Mouse (Mus musculus) liver, adult 2 months (tissue): ENCODE measurements at regions not wholly inside any gene's neighbourhood (a gene's known extent, or its start where the extent isn't known, plus 50 kb on each side); places are given as distances from the start of the nearest gene placed in this dataset.

Experiments used
- DNase-seq: peaks from one replicate; pipeline ENCODE4 v3.0.0-alpha.2; 2011; ENCODE audit warnings: low read depth, low spot score; ENCODE audit errors: extremely low read depth
- H3K27ac ChIP-seq: fragments of 200-500 bp; replicated peaks from 2 replicates; pipeline ENCODE4 v1.5.1; 2012; ENCODE audit warnings: low read depth, mild to moderate bottlenecking, control low read depth, inconsistent platforms, low read length; ENCODE audit not compliant: insufficient read depth
- H3K27me3 ChIP-seq: fragments of 200-500 bp; 2 replicates; pipeline ENCODE4 v1.6.1; 2012; ENCODE audit warnings: mild to moderate bottlenecking, moderate library complexity, low read length, inconsistent platforms; ENCODE audit not compliant: control insufficient read depth, insufficient read depth
- H3K36me3 ChIP-seq: fragments of 200-500 bp; 2 replicates; pipeline ENCODE4 v1.6.1; 2012; ENCODE audit warnings: low read length, inconsistent platforms; ENCODE audit not compliant: control insufficient read depth, insufficient read depth
- H3K4me1 ChIP-seq: fragments of 200-500 bp; 2 replicates; pipeline ENCODE4 v1.6.1; 2011; ENCODE audit warnings: low read length; ENCODE audit not compliant: control insufficient read depth, insufficient read depth
- H3K4me3 ChIP-seq: fragments of 200-500 bp; 2 replicates; pipeline ENCODE4 v1.5.1; 2011; ENCODE audit warnings: low read depth, mild to moderate bottlenecking, control low read depth, low read length, moderate library complexity; ENCODE audit not compliant: insufficient read depth
- H3K79me2 ChIP-seq: fragments of 200-500 bp; 2 replicates; pipeline ENCODE4 v1.6.1; 2012; ENCODE audit warnings: inconsistent platforms, mild to moderate bottlenecking, low read length, moderate library complexity; ENCODE audit not compliant: control insufficient read depth, insufficient read depth
- H3K9ac ChIP-seq: fragments of 200-500 bp; 2 replicates; pipeline ENCODE4 v1.6.1; 2012; ENCODE audit warnings: low read depth, mild to moderate bottlenecking, control low read depth, inconsistent platforms, low read length
- CTCF ChIP-seq: fragments of 200-500 bp; IDR thresholded peaks from 2 replicates; pipeline ENCODE4 v1.5.1; 2011; ENCODE audit warnings: low read depth, low read length, control low read depth
- POLR2A ChIP-seq: fragments of 200-500 bp; IDR thresholded peaks from 2 replicates; pipeline ENCODE4 v1.6.1; 2011; ENCODE audit warnings: low read length, control low read depth; ENCODE audit not compliant: insufficient read depth; ENCODE audit errors: extremely low read depth
- WGBS: fragments of 180-500 bp; shearing (Covaris S2); methylation state at CpG from one replicate; pipeline ENCODE4 v1.1.7; 2018; 5-methylcytosine and 5-hydroxymethylcytosine counted together

- H3K36me3 ChIP-seq, result no peaks in the 10 kb centered on the region
- H3K79me2 ChIP-seq, result no peaks in the 10 kb centered on the region
- 84% methylated on average over 9 of the region's 9 CpGs for WGBS
- no peak for TF ChIP-seq CTCF
- no peak for TF ChIP-seq POLR2A
- H3K27me3 ChIP-seq, result no peaks in the 10 kb centered on the region
- no peak overlapping the region for H3K4me3 ChIP-seq
- no peak for DNase-seq
- H3K9ac ChIP-seq, result no peak overlapping the region
- no peak overlapping the region for H3K27ac ChIP-seq
- no peaks in the 10 kb centered on the region for H3K4me1 ChIP-seq
Measured at GRCm38 (mm10) chr13:47909851-47910530, 351.0 kb upstream of the Id4 start.

- 71% methylated on average over 3 of the region's 3 CpGs for WGBS
- Histone ChIP-seq H3K4me3 (no peak overlapping the region), H3K4me1 (no peaks in the 10 kb centered on the region), H3K27ac (no peak overlapping the region), H3K27me3 (no peaks in the 10 kb centered on the region), H3K79me2 (no peaks in the 10 kb centered on the region), H3K9ac (no peak overlapping the region), H3K36me3 (no peaks in the 10 kb centered on the region)
- no peak for TF ChIP-seq POLR2A
- no peak for TF ChIP-seq CTCF
- DNase-seq, result no peak
Measured at GRCm38 (mm10) chr13:47910531-47910910, 350.5 kb upstream of the Id4 start.

- no peak for TF ChIP-seq CTCF
- TF ChIP-seq POLR2A, result no peak
- no peaks in the 10 kb centered on the region for H3K36me3 ChIP-seq
- H3K4me1 ChIP-seq, result no peaks in the 10 kb centered on the region
- H3K79me2 ChIP-seq, result no peaks in the 10 kb centered on the region
- 87% methylated on average over 8 of the region's 8 CpGs for WGBS
- no peak overlapping the region for H3K9ac ChIP-seq
- H3K27me3 ChIP-seq, result no peaks in the 10 kb centered on the region
- DNase-seq, result no peak
- H3K4me3 ChIP-seq, result no peak overlapping the region
- H3K27ac ChIP-seq, result no peak overlapping the region
Measured at GRCm38 (mm10) chr13:47916456-47916855, 344.6 kb upstream of the Id4 start.

- Histone ChIP-seq H3K27me3 (no peaks in the 10 kb centered on the region), H3K9ac (no peak overlapping the region), H3K79me2 (no peaks in the 10 kb centered on the region), H3K36me3 (no peaks in the 10 kb centered on the region), H3K4me3 (no peak overlapping the region), H3K27ac (no peak overlapping the region), H3K4me1 (no peaks in the 10 kb centered on the region)
- no peak for DNase-seq
- TF ChIP-seq POLR2A, result no peak
- 94% methylated on average over 3 of the region's 3 CpGs for WGBS
Measured at GRCm38 (mm10) chr13:47917370-47917769, 343.7 kb upstream of the Id4 start.

- DNase-seq, result no peak
- H3K27ac ChIP-seq, result no peak overlapping the region
- H3K4me3 ChIP-seq, result no peak overlapping the region
- H3K36me3 ChIP-seq, result no peaks in the 10 kb centered on the region
- 56% methylated on average over 5 of the region's 5 CpGs for WGBS
- TF ChIP-seq POLR2A (no peak), CTCF (no peak)
- no peaks in the 10 kb centered on the region for H3K79me2 ChIP-seq
- no peaks in the 10 kb centered on the region for H3K4me1 ChIP-seq
- no peak overlapping the region for H3K9ac ChIP-seq
- no peaks in the 10 kb centered on the region for H3K27me3 ChIP-seq
Measured at GRCm38 (mm10) chr13:47921044-47921443, 340.0 kb upstream of the Id4 start.

- Histone ChIP-seq H3K27ac (no peak overlapping the region), H3K79me2 (no peaks in the 10 kb centered on the region), H3K9ac (no peak overlapping the region), H3K4me1 (no peaks in the 10 kb centered on the region), H3K27me3 (no peaks in the 10 kb centered on the region), H3K4me3 (no peak overlapping the region), H3K36me3 (no peaks in the 10 kb centered on the region)
- 87% methylated on average over 2 of the region's 2 CpGs for WGBS
- no peak for DNase-seq
- TF ChIP-seq CTCF (no peak), POLR2A (no peak)
Measured at GRCm38 (mm10) chr13:47940696-47941095, 320.3 kb upstream of the Id4 start.
